8 mouse cellular contexts compared by ENCODE assay signal in genomic region chr4:123662914-123663687, GRCm38 (mm10). TPM values are rescaled to one million over a fixed set of nuclear protein-coding genes. Genes with fewer than 3 reads are reported as not detected.
DNase-seq lines count a peak whose midpoint lies in the region; ATAC-seq lines count a peak whose summit lies in the region.

No protein-coding gene starts in this region.

- no peak for ATAC-seq in CD4-positive, CD25-positive, alpha-beta regulatory T cell, adult 4 months

- WGBS in forebrain, embryonic 10.5 days: 1% methylated on average over 15 of the region's 15 CpGs
- 1% methylated on average over 15 of the region's 15 CpGs for WGBS in midbrain, embryonic 10.5 days

- no peaks in the 10 kb centered on the region for H3K9me3 ChIP-seq in forebrain, embryonic 10.5 days
- no peaks in the 10 kb centered on the region for H3K9me3 ChIP-seq in midbrain, embryonic 10.5 days (replicated peaks)

- H3K4me1 ChIP-seq in forebrain, embryonic 10.5 days: peaks cover 66% of the 10 kb centered on the region
- peaks cover 59% of the 10 kb centered on the region for H3K4me1 ChIP-seq in midbrain, embryonic 10.5 days

- peak; percentile 25 for DNase-seq in CD4-positive, CD25-positive, alpha-beta regulatory T cell, adult 2 months (ENCODE audit: low read depth, low spot score)
- peak; percentile 27 for DNase-seq in CD4-positive helper T cell, adult 2 months (ENCODE audit: low read depth, low spot score)
- DNase-seq in forebrain, embryonic 10.5 days (ENCODE audit: extremely low spot score, low spot score): peak; percentile 64
- DNase-seq in kidney, adult 8-10 months: peak; percentile 56 to 73
- peak; percentile 69 for DNase-seq in midbrain, embryonic 10.5 days (ENCODE audit: low spot score)
- no peak for DNase-seq in ovary, postnatal 14 days (ENCODE audit: low spot score)
- DNase-seq in layer of hippocampus, postnatal 25 days (ENCODE audit: extremely low spot score in 1 of 2, low spot score in 1 of 2): no peak

- H3K27ac ChIP-seq in forebrain, embryonic 10.5 days: peak overlapping the region; percentile 100
- peak overlapping the region; percentile 99 for H3K27ac ChIP-seq in midbrain, embryonic 10.5 days (replicated peaks)

- no peaks in the 10 kb centered on the region for H3K27me3 ChIP-seq in forebrain, embryonic 10.5 days (ENCODE audit: poor library complexity, severe bottlenecking)
- no peaks in the 10 kb centered on the region for H3K27me3 ChIP-seq in midbrain, embryonic 10.5 days (ENCODE audit: low read depth, poor library complexity, severe bottlenecking)

- H3K36me3 ChIP-seq in forebrain, embryonic 10.5 days (replicated peaks): peaks cover 20% of the 10 kb centered on the region
- H3K36me3 ChIP-seq in midbrain, embryonic 10.5 days: peaks cover 23% of the 10 kb centered on the region

- H3K4me3 ChIP-seq in forebrain, embryonic 10.5 days: peak overlapping the region; percentile 92
- peak overlapping the region; percentile 94 for H3K4me3 ChIP-seq in midbrain, embryonic 10.5 days

RNA-seq across cellular contexts. Expression of gene Macf1, which starts 21.1 kb away (rescaled TPM):
- polyA plus RNA-seq in CD4-positive, CD25-positive, alpha-beta regulatory T cell, adult 4 months (2017; shearing (Covaris generic)): 100 to 1,000 TPM; 161 to 185 TPM
- polyA plus RNA-seq in forebrain, embryonic 10.5 days (2016; fragmentation: Nextera tagmentation; extraction: Ambion mirVana): 43.8 and 50.2 TPM in 2 replicates
- 39.2 and 46.2 TPM in 2 replicates for polyA plus RNA-seq in midbrain, embryonic 10.5 days (2016; fragmentation: Nextera tagmentation; extraction: Ambion mirVana)
- total RNA-seq in layer of hippocampus, postnatal 25 days (2021): 100 to 1,000 TPM; 194 to 241 TPM

RNA-seq across cellular contexts. Expression of gene Ndufs5, which starts 54.9 kb away (rescaled TPM):
- 100 to 1,000 TPM; 104 to 124 TPM for polyA plus RNA-seq in CD4-positive, CD25-positive, alpha-beta regulatory T cell, adult 4 months (2017; shearing (Covaris generic))
- polyA plus RNA-seq in forebrain, embryonic 10.5 days (2016; fragmentation: Nextera tagmentation; extraction: Ambion mirVana): 299 and 315 TPM in 2 replicates
- 328 and 330 TPM in 2 replicates for polyA plus RNA-seq in midbrain, embryonic 10.5 days (2016; fragmentation: Nextera tagmentation; extraction: Ambion mirVana)
- total RNA-seq in layer of hippocampus, postnatal 25 days (2021): 100 to 1,000 TPM; 172 to 199 TPM

Comparison
In these comparisons a context has a peak if more than half of its experiments do, and no peak if none do; other contexts are left out.
1. DNase-seq: peak in CD4-positive, CD25-positive, alpha-beta regulatory T cell, adult 2 months (single experiment), CD4-positive helper T cell, adult 2 months (single experiment), forebrain, embryonic 10.5 days (single experiment), kidney, adult 8-10 months (2 of 2) and midbrain, embryonic 10.5 days (single experiment); none in ovary, postnatal 14 days (single experiment) and layer of hippocampus, postnatal 25 days (0 of 2).